Mouse (Mus musculus) lung, embryonic 16.5 days (tissue): ENCODE results near the gene Ccdc85c. TPM values are rescaled to one million over a fixed set of nuclear protein-coding genes. Genes with fewer than 3 reads are reported as not detected.

Experiments
- ATAC-seq: fragments of 200-750 bp; cut with Nextera tagmentation; 2 replicates; pipeline ENCODE4 v1.8.0; 2017; ENCODE audit warnings: low read depth, mild to moderate bottlenecking, moderate library complexity
- H3K27ac ChIP-seq: fragments of 300-500 bp; sonication (generic); 2 replicates; pipeline ENCODE4 v1.5.1; 2014; ENCODE audit warnings: mild to moderate bottlenecking, control low read depth, low read length
- H3K27me3 ChIP-seq: fragments of 300-500 bp; sonication (generic); 2 replicates; pipeline ENCODE4 v1.6.1; 2014; ENCODE audit warnings: low read depth, low read length, mixed read lengths; ENCODE audit not compliant: control insufficient read depth, insufficient read depth
- H3K36me3 ChIP-seq: fragments of 300-500 bp; sonication (generic); 2 replicates; pipeline ENCODE4 v1.6.1; 2014; ENCODE audit warnings: low read length; ENCODE audit not compliant: control insufficient read depth, insufficient read depth
- H3K4me1 ChIP-seq: fragments of 300-500 bp; sonication (generic); replicated peaks from 2 replicates; pipeline ENCODE4 v1.6.1; 2014; ENCODE audit warnings: low read length, mixed read lengths; ENCODE audit not compliant: control insufficient read depth, insufficient read depth
- H3K4me2 ChIP-seq: fragments of 300-500 bp; sonication (generic); 2 replicates; pipeline ENCODE4 v1.6.1; 2014; ENCODE audit warnings: low read depth, low read length, control low read depth
- H3K4me3 ChIP-seq: fragments of 300-500 bp; sonication (generic); 2 replicates; pipeline ENCODE4 v1.5.1; 2014; ENCODE audit warnings: mild to moderate bottlenecking, low read length, control low read depth
- H3K9ac ChIP-seq: fragments of 300-500 bp; sonication (generic); 2 replicates; pipeline ENCODE4 v1.6.1; 2014; ENCODE audit warnings: low read length, control low read depth
- H3K9me3 ChIP-seq: fragments of 300-500 bp; sonication (generic); 2 replicates; pipeline ENCODE4 v1.6.1; 2016; ENCODE audit warnings: low read length; ENCODE audit not compliant: control insufficient read depth
- WGBS: fragments of 180-500 bp; shearing (Covaris S2); extraction: QIAGEN DNeasy Blood & Tissue Kit; methylation state at CpG from one replicate; pipeline ENCODE4 v1.1.7; 2014; 5-methylcytosine and 5-hydroxymethylcytosine counted together
- polyA plus RNA-seq: library from polyadenylated mRNA; unstranded; fragments of >200 nt; fragmentation: Nextera tagmentation; extraction: Ambion mirVana; gene quantifications from 2 replicates; pipeline ENCODE4 v1.2.1, GENCODE M21; 2015

Gene Ccdc85c
- polyA plus RNA-seq, 1 experiment from 2014 or later = 5.5 TPM

GRCm38 (mm10) chr12:108239441-108239840 lies 35.8 kb downstream of the Ccdc85c start:
- Histone ChIP-seq H3K36me3 (no peaks in the 10 kb centered on the region), H3K9me3 (no peaks in the 10 kb centered on the region), H3K4me2 (no peak overlapping the region), H3K27me3 (no peaks in the 10 kb centered on the region), H3K4me1 (peaks cover 58% of the 10 kb centered on the region), H3K4me3 (no peak overlapping the region), H3K9ac (peak overlapping the region; percentile 14; the same call in 1 of the 2 replicates), H3K27ac (peak overlapping the region; percentile 21; the same call in 1 of the 2 replicates)
- 39% methylated on average over 5 of the region's 5 CpGs for WGBS
- ATAC-seq = peak; percentile 78

- Histone ChIP-seq H3K4me2 (no peak overlapping the region), H3K27me3 (no peaks in the 10 kb centered on the region), H3K4me3 (no peak overlapping the region), H3K4me1 (peaks cover 53% of the 10 kb centered on the region), H3K36me3 (no peaks in the 10 kb centered on the region), H3K27ac (no peak overlapping the region), H3K9ac (no peak overlapping the region), H3K9me3 (no peaks in the 10 kb centered on the region)
- ATAC-seq = no peak
- WGBS = 73% methylated on average over 17 of the region's 17 CpGs
These were observed 36.7 kb downstream of the Ccdc85c start for GRCm38 (mm10) chr12:108238395-108239035.

- no peak overlapping the region for H3K4me3 ChIP-seq
- peak overlapping the region; percentile 4; the same call in 1 of the 2 replicates for H3K9ac ChIP-seq
- no peak overlapping the region for H3K4me2 ChIP-seq
- H3K9me3 ChIP-seq = no peaks in the 10 kb centered on the region
- no peak overlapping the region for H3K27ac ChIP-seq
- peaks cover 53% of the 10 kb centered on the region for H3K4me1 ChIP-seq
- H3K27me3 ChIP-seq = no peaks in the 10 kb centered on the region
- ATAC-seq = no peak
- H3K36me3 ChIP-seq = no peaks in the 10 kb centered on the region
- 71% methylated on average over 6 of the region's 6 CpGs for WGBS
These were observed 37.8 kb downstream of the Ccdc85c start for GRCm38 (mm10) chr12:108237300-108238006.

- Histone ChIP-seq H3K36me3 (no peaks in the 10 kb centered on the region), H3K27me3 (no peaks in the 10 kb centered on the region), H3K4me1 (peaks cover 50% of the 10 kb centered on the region), H3K4me3 (no peak overlapping the region), H3K9me3 (no peaks in the 10 kb centered on the region), H3K27ac (no peak overlapping the region), H3K9ac (no peak overlapping the region), H3K4me2 (no peak overlapping the region)
- WGBS = 70% methylated on average over 18 of the region's 18 CpGs
- ATAC-seq = no peak
These were observed 39.2 kb downstream of the Ccdc85c start for GRCm38 (mm10) chr12:108235976-108236555.

- no peak for ATAC-seq
- no peaks in the 10 kb centered on the region for H3K27me3 ChIP-seq
These were observed 40.2 kb downstream of the Ccdc85c start for GRCm38 (mm10) chr12:108234832-108235602.

GRCm38 (mm10) chr12:108233736-108234135 lies 41.5 kb downstream of the Ccdc85c start:
- Histone ChIP-seq H3K4me1 (peaks cover 28% of the 10 kb centered on the region), H3K9ac (no peak overlapping the region), H3K27ac (no peak overlapping the region), H3K27me3 (no peaks in the 10 kb centered on the region), H3K9me3 (no peaks in the 10 kb centered on the region), H3K4me3 (no peak overlapping the region), H3K4me2 (no peak overlapping the region), H3K36me3 (no peaks in the 10 kb centered on the region)
- no peak for ATAC-seq
- 79% methylated on average over 6 of the region's 6 CpGs for WGBS

More at GRCm38 (mm10) chr12:108234832-108235602, 40.2 kb downstream of the Ccdc85c start:
- no peak overlapping the region for H3K27ac ChIP-seq
- H3K4me2 ChIP-seq = no peak overlapping the region
- no peaks in the 10 kb centered on the region for H3K9me3 ChIP-seq
- H3K4me1 ChIP-seq = peaks cover 40% of the 10 kb centered on the region
- H3K36me3 ChIP-seq = no peaks in the 10 kb centered on the region
- no peak overlapping the region for H3K4me3 ChIP-seq
- WGBS = 56% methylated on average over 14 of the region's 14 CpGs
- H3K9ac ChIP-seq = no peak overlapping the region

- H3K27ac ChIP-seq = no peak overlapping the region
- no peaks in the 10 kb centered on the region for H3K27me3 ChIP-seq
- H3K9me3 ChIP-seq = no peaks in the 10 kb centered on the region
- no peak for ATAC-seq
- WGBS = 53% methylated on average over 9 of the region's 9 CpGs
- peaks cover 15% of the 10 kb centered on the region for H3K4me1 ChIP-seq
- H3K4me3 ChIP-seq = no peak overlapping the region
- H3K9ac ChIP-seq = no peak overlapping the region
- H3K4me2 ChIP-seq = no peak overlapping the region
- H3K36me3 ChIP-seq = no peaks in the 10 kb centered on the region
These were observed 43.3 kb downstream of the Ccdc85c start for GRCm38 (mm10) chr12:108231901-108232300.

GRCm38 (mm10) chr12:108230821-108231794 lies 44.1 kb downstream of the Ccdc85c start:
- Histone ChIP-seq H3K36me3 (no peaks in the 10 kb centered on the region), H3K4me1 (peaks cover 9% of the 10 kb centered on the region)

More at GRCm38 (mm10) chr12:108230821-108231794, 44.1 kb downstream of the Ccdc85c start:
- H3K27me3 ChIP-seq = no peaks in the 10 kb centered on the region
- 40% methylated on average over 17 of the region's 18 CpGs for WGBS
- H3K4me3 ChIP-seq = no peak overlapping the region
- peak; percentile 34; the same call in 1 of the 2 replicates for ATAC-seq
- no peak overlapping the region for H3K9ac ChIP-seq
- H3K4me2 ChIP-seq = no peak overlapping the region
- no peak overlapping the region for H3K27ac ChIP-seq
- H3K9me3 ChIP-seq = no peaks in the 10 kb centered on the region
